Comparison of ENCODE assay signal across 9 mouse cellular contexts in the genomic region with DNA sequence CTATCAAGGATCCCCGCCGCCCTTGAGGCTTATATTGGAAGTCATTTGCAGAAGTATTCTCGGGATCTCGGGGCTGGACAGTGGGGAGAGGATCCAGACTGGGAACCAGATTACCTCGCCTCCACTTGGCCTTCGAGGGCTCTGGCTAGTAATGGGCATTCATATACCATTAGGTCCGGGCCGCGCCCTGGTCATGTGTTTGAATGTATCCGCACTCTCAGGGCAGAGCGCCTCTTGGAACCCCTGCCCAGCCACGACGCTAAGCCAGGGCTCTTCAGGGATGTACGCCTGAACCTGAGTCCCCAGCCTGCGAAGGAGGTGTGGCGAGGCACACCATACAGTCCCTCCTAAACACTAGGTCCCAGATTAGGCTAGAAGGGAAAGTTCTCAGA. TPM values are rescaled to one million over a fixed set of nuclear protein-coding genes. Genes with fewer than 3 reads are reported as not detected.
DNase-seq lines count a peak whose midpoint lies in the region; ATAC-seq and TF ChIP-seq lines count a peak whose summit lies in the region.
"Had no signal": no experiment of that assay in that cellular context is flagged by ENCODE, and none has a peak within 500 bp of the region (broad histone marks: within the 10 kb centered on the region; RNA-seq: fewer than 3 reads in every experiment).

No protein-coding gene starts in this region.

- H3K4me2 ChIP-seq in heart, embryonic 14.5 days (ENCODE audit: low read length), result peak overlapping the region; percentile 69
- H3K4me2 ChIP-seq in hindbrain, postnatal 0 days (ENCODE audit: low read depth, low read length), result peak overlapping the region; percentile 55
- H3K4me2 ChIP-seq in midbrain, postnatal 0 days (ENCODE audit: low read depth, low read length, poor library complexity, severe bottlenecking), result peak overlapping the region; percentile 57

- H3K36me3 ChIP-seq in heart, embryonic 14.5 days (ENCODE audit: control insufficient read depth, insufficient read depth, low read length), result no peaks in the 10 kb centered on the region
- no peaks in the 10 kb centered on the region for H3K36me3 ChIP-seq in hindbrain, postnatal 0 days (ENCODE audit: insufficient read depth, low read length)
- no peaks in the 10 kb centered on the region for H3K36me3 ChIP-seq in midbrain, postnatal 0 days (ENCODE audit: insufficient read depth, low read length)

- no peak overlapping the region for H3K27ac ChIP-seq in heart, embryonic 14.5 days (replicated peaks in 1 of 2; ENCODE audit: control insufficient read depth in 1 of 2, insufficient read depth in 1 of 2, low read depth in 2 of 2, low read length in 2 of 2)
- H3K27ac ChIP-seq in cortical plate, adult 2 months (ENCODE audit: insufficient read depth, low read length), result no peak overlapping the region
- peak overlapping the region; percentile 74 for H3K27ac ChIP-seq in hindbrain, postnatal 0 days
- peak overlapping the region; percentile 65; the same call in 1 of the 2 replicates for H3K27ac ChIP-seq in midbrain, postnatal 0 days (ENCODE audit: low read depth, low read length)

- H3K9ac ChIP-seq in heart, embryonic 14.5 days (ENCODE audit: low read length), result peak overlapping the region; percentile 34; the same call in 1 of the 2 replicates
- H3K9ac ChIP-seq in hindbrain, postnatal 0 days (replicated peaks; ENCODE audit: low read length), result peak overlapping the region; percentile 50
- peak overlapping the region; percentile 63 for H3K9ac ChIP-seq in midbrain, postnatal 0 days (replicated peaks; ENCODE audit: low read length, poor library complexity, severe bottlenecking)

- ATAC-seq in heart, embryonic 14.5 days (ENCODE audit: insufficient number of reproducible peaks, insufficient read depth, low FRiP score, low read depth), result no peak
- ATAC-seq in hindbrain, postnatal 0 days, result peak; percentile 55
- peak; percentile 55 for ATAC-seq in midbrain, postnatal 0 days (ENCODE audit: low FRiP score)

- H3K4me1 ChIP-seq in heart, embryonic 14.5 days (ENCODE audit: control insufficient read depth in 2 of 2, insufficient read depth in 2 of 2, low read length in 2 of 2), result no peaks in the 10 kb centered on the region; a peak in 2 of 4 replicates
- no peaks in the 10 kb centered on the region for H3K4me1 ChIP-seq in cortical plate, adult 2 months (ENCODE audit: control insufficient read depth, insufficient read depth, low read length)
- H3K4me1 ChIP-seq in hindbrain, postnatal 0 days (ENCODE audit: insufficient read depth, low read length), result no peaks in the 10 kb centered on the region
- no peaks in the 10 kb centered on the region; the same call in 1 of the 2 replicates for H3K4me1 ChIP-seq in midbrain, postnatal 0 days (ENCODE audit: insufficient read depth, low read length)

- peaks cover 15% of the 10 kb centered on the region for H3K27me3 ChIP-seq in heart, embryonic 14.5 days (ENCODE audit: control insufficient read depth, insufficient read depth, low read length)
- no peaks in the 10 kb centered on the region for H3K27me3 ChIP-seq in hindbrain, postnatal 0 days (ENCODE audit: insufficient read depth, low read length)
- H3K27me3 ChIP-seq in midbrain, postnatal 0 days (ENCODE audit: insufficient read depth, low read length), result no peaks in the 10 kb centered on the region

- no peak for TF ChIP-seq CTCF in cortical plate, adult 2 months (IDR thresholded peaks at IDR 0.05; ENCODE audit: extremely low read depth, insufficient read depth, low read length)
- TF ChIP-seq CTCF in hindbrain, postnatal 0 days (IDR thresholded peaks at IDR 0.05; ENCODE audit: low read depth), result no peak
- TF ChIP-seq CTCF in midbrain, postnatal 0 days (IDR thresholded peaks at IDR 0.05), result no peak

- no peak for DNase-seq in heart, adult 9 months (ENCODE audit: low spot score in 2 of 2)
- no peak for DNase-seq in hindbrain, postnatal 0 days (ENCODE audit: low spot score)
- no peak for DNase-seq in midbrain, postnatal 0 days (ENCODE audit: low spot score)
- DNase-seq in frontal cortex, postnatal 10 days (ENCODE audit: low spot score in 2 of 2), result no peak
- DNase-seq in frontal cortex, postnatal 14 days (ENCODE audit: low spot score in 2 of 2), result no peak
- no peak for DNase-seq in frontal cortex, postnatal 25 days (ENCODE audit: low spot score in 2 of 2)

- no peak for TF ChIP-seq POLR2A in cortical plate, adult 2 months (IDR thresholded peaks at IDR 0.05; ENCODE audit: extremely low read depth, insufficient read depth, low read length)

- H3K4me3 ChIP-seq in heart, embryonic 14.5 days (ENCODE audit: control insufficient read depth in 1 of 2, insufficient read depth in 1 of 2, low read depth in 1 of 2, low read length in 2 of 2), result peak overlapping the region; percentile 35 to 37
- H3K4me3 ChIP-seq in cortical plate, adult 2 months (ENCODE audit: insufficient read depth, low read length), result peak overlapping the region; percentile 78
- H3K4me3 ChIP-seq in hindbrain, postnatal 0 days (ENCODE audit: low read length), result peak overlapping the region; percentile 54
- H3K4me3 ChIP-seq in midbrain, postnatal 0 days (ENCODE audit: low read depth, low read length), result peak overlapping the region; percentile 53

- no peaks in the 10 kb centered on the region for H3K9me3 ChIP-seq in heart, embryonic 14.5 days (ENCODE audit: control insufficient read depth, low read length)
- H3K9me3 ChIP-seq in hindbrain, postnatal 0 days (ENCODE audit: low read length), result no peaks in the 10 kb centered on the region
- no peaks in the 10 kb centered on the region for H3K9me3 ChIP-seq in midbrain, postnatal 0 days (ENCODE audit: low read length)

- 29% methylated on average over 16 of the region's 16 CpGs for WGBS in heart, embryonic 14.5 days
- WGBS in hindbrain, postnatal 0 days, result 36% methylated on average over 16 of the region's 16 CpGs
- 28% methylated on average over 16 of the region's 16 CpGs for WGBS in midbrain, postnatal 0 days

RNA-seq across cellular contexts. Expression of gene Avpr2, which starts 10.9 kb away (rescaled TPM):
- polyA plus RNA-seq in heart, embryonic 14.5 days (2014; fragmentation: Nextera tagmentation; extraction: Ambion mirVana), result not detected in 2 replicates
- not detected in 2 replicates for polyA plus RNA-seq in cortical plate, adult 2 months (2012; rRNA removed)
- not detected in 2 replicates for total RNA-seq in hindbrain, postnatal 0 days (2014; rRNA removed)
- not detected in 2 replicates for polyA plus RNA-seq in hindbrain, postnatal 0 days (2015; fragmentation: Nextera tagmentation; extraction: Ambion mirVana)
- not detected in 2 replicates for total RNA-seq in midbrain, postnatal 0 days (2014; rRNA removed)
- polyA plus RNA-seq in midbrain, postnatal 0 days (2015; fragmentation: Nextera tagmentation; extraction: Ambion mirVana), result 0.06 TPM in 1 of 2 replicates, not detected in the other
- total RNA-seq: liver, adult 2 months had no signal
- polyA plus RNA-seq: liver, adult 2 months had no signal

RNA-seq across cellular contexts. Expression of gene L1cam, which starts 14.9 kb away (rescaled TPM):
- polyA plus RNA-seq in heart, embryonic 14.5 days (2014; fragmentation: Nextera tagmentation; extraction: Ambion mirVana), result 0.39 and 0.54 TPM in 2 replicates
- 91.8 and 97.1 TPM in 2 replicates for polyA plus RNA-seq in cortical plate, adult 2 months (2012; rRNA removed)
- 237 and 269 TPM in 2 replicates for total RNA-seq in hindbrain, postnatal 0 days (2014; rRNA removed)
- polyA plus RNA-seq in hindbrain, postnatal 0 days (2015; fragmentation: Nextera tagmentation; extraction: Ambion mirVana), result 57.4 and 73.8 TPM in 2 replicates
- 292 and 296 TPM in 2 replicates for total RNA-seq in midbrain, postnatal 0 days (2014; rRNA removed)
- 113 and 116 TPM in 2 replicates for polyA plus RNA-seq in midbrain, postnatal 0 days (2015; fragmentation: Nextera tagmentation; extraction: Ambion mirVana)

RNA-seq across cellular contexts. Expression of gene Arhgap4, which starts 40.6 kb away (rescaled TPM):
- polyA plus RNA-seq in heart, embryonic 14.5 days (2014; fragmentation: Nextera tagmentation; extraction: Ambion mirVana), result 1.1 and 1.5 TPM in 2 replicates
- polyA plus RNA-seq in cortical plate, adult 2 months (2012; rRNA removed), result 6.5 and 7.9 TPM in 2 replicates
- 7.0 and 7.1 TPM in 2 replicates for total RNA-seq in hindbrain, postnatal 0 days (2014; rRNA removed)
- 1.6 and 1.7 TPM in 2 replicates for polyA plus RNA-seq in hindbrain, postnatal 0 days (2015; fragmentation: Nextera tagmentation; extraction: Ambion mirVana)
- total RNA-seq in midbrain, postnatal 0 days (2014; rRNA removed), result 4.8 and 5.6 TPM in 2 replicates
- polyA plus RNA-seq in midbrain, postnatal 0 days (2015; fragmentation: Nextera tagmentation; extraction: Ambion mirVana), result 1.3 and 1.4 TPM in 2 replicates

RNA-seq across cellular contexts. Expression of gene Naa10, which starts 40.7 kb away (rescaled TPM):
- 84.4 and 84.8 TPM in 2 replicates for polyA plus RNA-seq in heart, embryonic 14.5 days (2014; fragmentation: Nextera tagmentation; extraction: Ambion mirVana)
- polyA plus RNA-seq in cortical plate, adult 2 months (2012; rRNA removed), result 74.5 and 80.4 TPM in 2 replicates
- 70.7 and 79.2 TPM in 2 replicates for total RNA-seq in hindbrain, postnatal 0 days (2014; rRNA removed)
- polyA plus RNA-seq in hindbrain, postnatal 0 days (2015; fragmentation: Nextera tagmentation; extraction: Ambion mirVana), result 102 and 104 TPM in 2 replicates
- 47.7 and 83.0 TPM in 2 replicates for total RNA-seq in midbrain, postnatal 0 days (2014; rRNA removed)
- polyA plus RNA-seq in midbrain, postnatal 0 days (2015; fragmentation: Nextera tagmentation; extraction: Ambion mirVana), result 77.5 and 81.8 TPM in 2 replicates

RNA-seq across cellular contexts. Expression of gene Renbp, which starts 49.6 kb away (rescaled TPM):
- polyA plus RNA-seq in heart, embryonic 14.5 days (2014; fragmentation: Nextera tagmentation; extraction: Ambion mirVana), result 55.5 and 63.7 TPM in 2 replicates
- polyA plus RNA-seq in cortical plate, adult 2 months (2012; rRNA removed), result 6.7 and 8.7 TPM in 2 replicates
- total RNA-seq in hindbrain, postnatal 0 days (2014; rRNA removed), result 5.5 and 6.3 TPM in 2 replicates
- 15.2 and 16.5 TPM in 2 replicates for polyA plus RNA-seq in hindbrain, postnatal 0 days (2015; fragmentation: Nextera tagmentation; extraction: Ambion mirVana)
- total RNA-seq in midbrain, postnatal 0 days (2014; rRNA removed), result 3.3 and 8.8 TPM in 2 replicates
- 10.3 and 12.5 TPM in 2 replicates for polyA plus RNA-seq in midbrain, postnatal 0 days (2015; fragmentation: Nextera tagmentation; extraction: Ambion mirVana)

Comparison
In these comparisons a context has a peak if more than half of its experiments do, and no peak if none do; other contexts are left out.
1. H3K27ac ChIP-seq: peak in hindbrain, postnatal 0 days (single experiment) and midbrain, postnatal 0 days (single experiment); none in heart, embryonic 14.5 days (0 of 2) and cortical plate, adult 2 months (single experiment).
2. RNA of gene L1cam, which starts 14.9 kb away (polyA plus RNA-seq): 113 to 116 TPM in midbrain, postnatal 0 days, 91.8 to 97.1 TPM in cortical plate, adult 2 months and 57.4 to 73.8 TPM in hindbrain, postnatal 0 days; 0.39 to 0.54 TPM in heart, embryonic 14.5 days; every median in the first group is over 10 times any median in the second.
3. Peak in every context shown above with its lines, with median percentiles within 50 percentile points of each other: H3K4me2 ChIP-seq, H3K4me3 ChIP-seq and H3K9ac ChIP-seq.